Mouse (Mus musculus) heart, adult 2 months (tissue): ENCODE measurements around the gene Gm20481.

Source experiments
- CTCF ChIP-seq: fragments of 200-600 bp; IDR thresholded peaks from 2 replicates; pipeline ENCODE4 v1.8.1; 2022; ENCODE audit warnings: antibody characterized with exemption, mild to moderate bottlenecking, moderate library complexity
- POLR2A ChIP-seq: fragments of 200-500 bp; IDR thresholded peaks from 2 replicates; pipeline ENCODE4 v1.6.1; 2011; ENCODE audit warnings: mild to moderate bottlenecking, low read depth, low read length, control low read depth; ENCODE audit not compliant: insufficient read depth

GRCm38 (mm10) chr17:34952378-34953040 lies 17.2 kb upstream of the Gm20481 start:
- TF ChIP-seq CTCF (peak; percentile 94), POLR2A (peak; percentile 93)
